27 mouse cellular contexts compared by ENCODE assay signal in the genomic region with DNA sequence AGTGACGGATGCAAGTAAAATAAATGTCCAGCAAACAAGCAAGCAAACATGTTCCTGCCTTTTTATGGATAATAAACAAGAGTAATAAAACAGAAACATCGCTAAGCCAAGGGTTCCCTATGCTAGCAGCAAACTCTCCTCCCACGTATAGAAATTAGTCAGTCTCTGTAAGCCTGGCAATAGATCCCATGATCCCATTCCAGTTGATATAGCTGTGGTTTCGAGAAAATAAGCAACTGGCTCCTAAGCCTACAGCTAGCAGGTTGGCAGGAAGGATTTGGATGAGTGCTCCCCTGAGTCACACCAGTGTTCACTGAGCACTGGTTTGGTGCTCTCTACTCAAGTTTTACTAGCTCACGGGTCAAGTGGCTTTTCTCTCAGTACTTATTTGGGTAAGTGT.
"Had no signal": no experiment of that assay in that cellular context is flagged by ENCODE, and none has a peak within 500 bp of the region (broad histone marks: within the 10 kb centered on the region; RNA-seq: fewer than 3 reads in every experiment).

No protein-coding gene starts in this region.

- ATAC-seq: hindbrain, embryonic 16.5 days; inflammation-experienced regulatory T-cells, adult 6 months; intestine, embryonic 15.5 days; intestine, postnatal 0 days had no signal

- DNase-seq: gastrocnemius, adult 2 months; gastrocnemius, postnatal 10 days; gastrocnemius, postnatal 25 days; heart, adult 11 months; heart, postnatal 10 days; heart, postnatal 4 days; kidney, adult 18-20 months; kidney, adult 8-10 months; kidney, postnatal 10 days; kidney, postnatal 25 days; kidney, postnatal 4 days; liver; liver, embryonic 13.5 days had no signal

- H3K4me2 ChIP-seq: heart, embryonic 12.5 days; hindbrain, embryonic 12.5 days; hindbrain, embryonic 14.5 days; intestine, embryonic 15.5 days; limb, embryonic 12.5 days; liver, embryonic 11.5 days; liver, embryonic 13.5 days; liver, embryonic 15.5 days had no signal

- H3K36me3 ChIP-seq: heart, embryonic 10.5 days; heart, embryonic 12.5 days; hindbrain, embryonic 10.5 days; hindbrain, embryonic 12.5 days; intestine, embryonic 15.5 days; limb, embryonic 10.5 days; limb, embryonic 12.5 days; liver, embryonic 13.5 days; liver, embryonic 15.5 days had no signal

- H3K4me3 ChIP-seq: gastrocnemius, adult 2 months; heart, embryonic 10.5 days; heart, embryonic 12.5 days; hindbrain, embryonic 10.5 days; hindbrain, embryonic 12.5 days; intestine, embryonic 15.5 days; left cerebral cortex, adult 2 months; limb, embryonic 10.5 days; limb, embryonic 12.5 days; liver, embryonic 13.5 days; liver, embryonic 15.5 days had no signal

- H3K27me3 ChIP-seq: heart, embryonic 12.5 days; hindbrain, embryonic 12.5 days; intestine, embryonic 15.5 days; limb, embryonic 12.5 days; liver, embryonic 13.5 days; liver, embryonic 15.5 days had no signal
